Mouse (Mus musculus): ENCODE data around the gene Art2b. TPM values are rescaled to one million over a fixed set of nuclear protein-coding genes. Genes with fewer than 3 reads are reported as not detected.

The Art2b gene
- polyA plus RNA-seq, 1 experiment from 2014 or later, result not detected

Other genes starting within 250 kb of the Art2b start
- gene Arap1, start 237.5 kb downstream of the Art2b start, polyA plus RNA-seq (2016; fragmentation: Nextera tagmentation; extraction: Ambion mirVana), result 13.1 and 20.5 TPM in 2 replicates
- gene Gm45837, start 174.7 kb downstream of the Art2b start, polyA plus RNA-seq (2016; fragmentation: Nextera tagmentation; extraction: Ambion mirVana), result 0.06 TPM in 1 of 2 replicates, not detected in the other
- 9.2 and 9.3 TPM in 2 replicates for gene Pde2a, start 163.9 kb downstream of the Art2b start, polyA plus RNA-seq (2016; fragmentation: Nextera tagmentation; extraction: Ambion mirVana)
- 55.3 and 62.7 TPM in 2 replicates for gene Clpb, start 78.0 kb upstream of the Art2b start, polyA plus RNA-seq (2016; fragmentation: Nextera tagmentation; extraction: Ambion mirVana)
- 0.11 TPM in 1 of 2 replicates, not detected in the other for gene Phox2a, start 232.7 kb upstream of the Art2b start, polyA plus RNA-seq (2016; fragmentation: Nextera tagmentation; extraction: Ambion mirVana)